Mouse (Mus musculus): Measurements from ENCODE around the gene Zfp91. TPM values are rescaled to one million over a fixed set of nuclear protein-coding genes. Genes with fewer than 3 reads are reported as not detected.

Gene Zfp91
- total RNA-seq (2021) (10 to 100 TPM; 75.0 to 81.0 TPM), polyA plus RNA-seq (2012; rRNA removed) (11.5 and 13.2 TPM in 2 replicates)
- long read RNA-seq, full-length matches to known transcripts, result 8 of 17 reads
- long read RNA-seq, partial matches to known transcripts, result 2 of 17 reads
- long read RNA-seq, other reads (novel, unspliced or antisense), result 7 of 17 reads

DNA sequence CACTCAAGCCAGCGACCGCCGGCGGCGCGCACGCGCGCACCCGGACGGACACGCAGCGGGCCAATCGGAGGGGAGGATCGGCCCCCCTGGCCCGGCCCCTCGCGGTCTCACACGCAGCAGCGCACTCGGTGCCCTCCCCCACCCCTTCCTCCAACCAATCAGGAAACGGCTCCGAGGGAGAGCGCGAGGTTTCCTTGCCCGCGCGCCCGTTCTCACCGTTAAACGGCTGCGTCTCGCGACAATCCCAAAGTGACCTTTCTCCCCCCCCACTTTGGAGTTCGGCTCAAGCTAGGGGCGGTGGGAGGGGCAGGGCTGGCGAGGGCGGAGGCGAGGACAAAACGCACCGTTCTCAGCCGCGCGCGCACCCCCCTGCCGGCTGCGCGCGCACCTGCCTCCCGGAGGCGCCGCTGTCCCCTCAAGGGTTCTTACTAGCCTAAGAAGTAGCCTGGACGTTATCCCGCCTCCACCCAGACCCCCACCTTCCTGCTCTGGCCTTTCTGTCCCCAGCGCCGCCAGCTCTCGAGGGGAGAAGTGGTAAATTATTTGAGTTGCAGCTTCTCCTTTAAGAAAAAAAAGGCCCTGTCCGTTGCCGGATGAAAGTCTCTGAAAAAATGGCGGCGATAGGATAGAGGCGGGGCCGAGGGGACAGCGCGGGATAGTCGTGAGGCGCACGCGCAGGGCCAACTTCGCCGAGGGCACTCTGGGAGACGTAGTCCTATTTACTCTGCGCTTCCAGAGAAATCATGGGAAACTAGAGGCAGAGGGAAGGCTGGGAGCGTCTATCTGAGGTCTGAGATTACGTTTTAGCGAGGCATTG is at the start of gene Zfp91, which contains the start of gene Lpxn:
Zfp91 (minus strand) TSS at position 616 of the 817 bp plus-strand sequence.
Lpxn (plus strand) TSS at position 683 of the 817 bp plus-strand sequence.
- peak; percentile 98 for DNase-seq

DNA sequence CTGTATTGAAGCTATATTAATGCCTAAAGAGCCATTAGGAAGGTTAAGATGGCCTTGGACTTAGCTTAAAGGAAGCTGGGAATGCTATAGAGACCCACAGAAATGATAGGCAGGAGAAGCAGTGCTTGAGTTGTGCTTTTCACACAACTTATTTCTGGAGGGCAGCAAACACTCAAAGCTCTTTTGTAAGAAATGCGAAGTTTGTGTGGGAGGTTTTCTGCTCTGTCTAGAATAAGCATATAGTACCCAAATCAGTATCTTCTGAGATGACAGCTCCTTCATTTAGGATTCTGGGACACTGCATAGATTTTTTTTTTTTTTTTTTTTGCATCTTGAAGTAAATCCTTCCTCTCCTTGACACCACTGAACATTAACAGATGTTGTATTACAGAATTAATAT is 42.6 kb upstream of the Zfp91 start:
- DNase-seq, result no peak

DNA sequence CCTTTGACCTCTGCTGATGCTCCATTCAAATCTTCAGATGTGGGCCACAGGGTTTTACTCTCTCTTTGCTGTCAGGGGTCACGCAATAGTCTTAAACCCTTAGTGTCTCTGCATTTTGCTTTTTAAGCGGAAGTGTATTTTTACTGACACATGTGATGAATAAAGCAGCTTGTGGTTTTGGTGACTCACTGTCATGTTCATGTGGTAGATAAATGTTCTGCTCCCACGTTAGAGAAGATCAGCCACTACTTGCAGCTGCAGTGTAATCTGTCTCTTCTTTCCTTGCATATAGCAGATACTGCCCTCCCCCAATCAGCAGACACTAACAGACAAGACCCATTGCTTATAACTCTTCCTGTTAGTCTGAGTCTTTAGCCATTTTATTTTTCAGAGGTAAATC is 37.7 kb upstream of the Zfp91 start:
- peak; percentile 24 for DNase-seq

DNA sequence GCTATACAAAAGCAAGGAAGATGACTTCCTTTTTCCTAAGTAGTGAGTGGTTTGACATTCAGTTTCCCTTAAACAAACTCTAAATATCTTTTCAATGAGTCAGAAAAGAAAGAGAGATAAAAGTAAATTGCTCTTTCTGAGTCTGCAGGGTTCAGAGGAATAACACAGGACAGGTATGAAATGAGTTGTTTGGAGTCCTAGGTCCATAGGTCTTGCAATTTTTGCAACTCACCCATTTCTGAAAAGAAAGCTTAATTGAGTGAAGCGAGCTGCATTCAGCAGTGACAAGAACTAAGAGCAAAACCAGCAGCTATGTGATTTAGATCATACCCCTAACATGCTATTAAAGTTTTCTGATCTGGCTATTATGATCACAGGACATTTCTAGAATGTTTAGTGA is 35.6 kb upstream of the Zfp91 start:
- DNase-seq, result no peak

DNA sequence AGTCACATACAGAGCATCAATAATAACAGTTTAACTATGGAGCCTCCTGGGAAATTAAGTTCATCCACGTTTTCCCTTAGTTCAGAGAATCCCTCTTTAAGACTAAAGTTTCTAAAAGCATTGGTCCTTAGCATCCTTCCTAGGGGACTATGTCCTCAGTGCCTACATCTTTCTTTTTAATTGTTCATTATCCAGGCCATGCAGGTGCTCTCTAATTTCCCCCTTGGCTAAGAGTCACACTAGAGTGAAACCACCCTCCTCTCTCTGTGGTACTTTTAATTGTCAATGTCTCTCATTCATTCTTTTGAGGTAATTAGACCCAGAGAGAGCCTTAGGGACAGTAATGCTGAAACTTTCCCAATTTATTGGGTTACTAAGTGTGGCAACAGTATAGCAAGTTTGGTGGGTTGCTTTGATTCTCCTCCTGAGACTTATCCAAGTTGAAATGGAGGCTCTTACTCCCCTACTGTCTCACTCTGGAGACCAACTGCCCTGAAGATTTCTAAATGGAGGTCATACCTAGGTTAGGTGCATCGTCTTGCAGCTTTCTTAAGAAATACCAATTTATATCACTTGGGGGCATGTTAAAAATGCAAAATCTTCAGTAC is 35.0 kb upstream of the Zfp91 start:
- DNase-seq, result no peak

DNA sequence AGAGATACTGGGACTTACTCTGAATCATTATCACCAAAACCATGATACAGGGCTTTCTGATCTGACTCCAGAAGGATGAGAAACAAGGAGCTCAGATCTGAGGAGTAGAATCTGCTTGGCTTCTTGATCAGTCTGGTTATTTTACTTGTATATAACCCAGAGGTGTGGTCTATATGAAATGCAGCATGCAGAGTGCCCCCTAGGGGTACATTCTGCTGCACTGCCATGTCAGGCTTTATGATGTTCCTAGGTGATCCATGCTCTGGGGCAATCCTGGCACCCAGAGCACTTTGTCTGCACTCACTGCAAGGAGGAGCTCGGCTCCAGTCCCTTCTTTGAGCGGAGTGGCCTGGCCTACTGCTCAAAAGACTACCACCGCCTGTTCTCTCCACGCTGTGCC is 28.6 kb upstream of the Zfp91 start:
- no peak for DNase-seq

DNA sequence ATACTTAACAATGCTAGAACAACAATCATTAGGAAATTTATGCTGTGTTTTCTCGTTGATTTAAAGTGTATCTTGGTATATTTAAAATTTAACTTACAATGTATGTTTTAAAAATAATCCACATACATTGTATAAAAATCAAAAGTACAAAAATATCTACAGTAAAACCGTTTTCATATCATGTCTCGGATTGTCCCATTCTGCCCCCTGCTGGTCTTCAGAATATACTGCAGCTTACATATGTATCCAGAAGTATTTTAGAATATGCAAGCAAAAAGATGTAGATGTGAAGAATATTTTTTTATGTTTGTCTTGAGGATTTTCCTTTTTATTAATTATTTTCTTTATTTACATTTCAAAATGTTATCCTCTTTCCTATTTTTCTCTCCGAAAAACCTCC is 24.5 kb upstream of the Zfp91 start:
- no peak for DNase-seq

DNA sequence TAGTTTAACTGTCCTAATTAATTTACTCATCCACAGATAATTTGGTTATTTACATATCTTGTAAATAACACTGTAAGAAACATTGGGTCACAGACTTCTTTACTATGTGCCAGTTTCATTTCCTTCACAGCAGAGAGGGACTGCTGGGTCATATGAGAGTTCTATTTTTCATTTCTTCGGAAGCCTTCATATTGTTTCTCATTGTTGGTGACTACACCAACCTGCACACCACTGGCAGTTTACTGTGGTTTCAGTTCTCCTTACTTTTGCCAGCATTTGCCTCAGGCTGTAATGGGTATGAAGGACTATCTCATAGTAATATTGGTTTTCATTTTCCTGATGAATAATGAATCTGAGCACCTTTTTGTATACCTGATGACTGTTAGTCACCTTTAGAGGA is 22.6 kb upstream of the Zfp91 start:
- no peak for DNase-seq

DNA sequence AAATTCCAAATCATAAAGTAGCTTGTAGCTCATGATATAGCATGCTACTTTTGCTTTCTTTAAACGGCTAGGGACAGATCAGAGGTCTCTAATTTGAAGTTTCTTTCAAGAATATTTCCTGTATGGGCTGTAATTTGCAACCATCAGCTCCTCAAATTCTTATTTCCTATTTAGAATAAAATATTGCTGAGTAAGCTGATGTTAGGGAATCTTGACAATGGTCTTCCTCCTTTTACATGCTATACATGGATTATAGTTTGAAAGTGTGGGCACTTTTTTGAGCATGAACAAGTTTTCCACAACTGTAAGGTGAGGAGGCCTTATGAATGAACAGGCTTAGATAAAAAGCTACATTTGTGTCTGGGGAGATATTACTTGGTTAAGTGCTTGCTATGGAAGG is 18.0 kb upstream of the Zfp91 start:
- no peak for DNase-seq

DNA sequence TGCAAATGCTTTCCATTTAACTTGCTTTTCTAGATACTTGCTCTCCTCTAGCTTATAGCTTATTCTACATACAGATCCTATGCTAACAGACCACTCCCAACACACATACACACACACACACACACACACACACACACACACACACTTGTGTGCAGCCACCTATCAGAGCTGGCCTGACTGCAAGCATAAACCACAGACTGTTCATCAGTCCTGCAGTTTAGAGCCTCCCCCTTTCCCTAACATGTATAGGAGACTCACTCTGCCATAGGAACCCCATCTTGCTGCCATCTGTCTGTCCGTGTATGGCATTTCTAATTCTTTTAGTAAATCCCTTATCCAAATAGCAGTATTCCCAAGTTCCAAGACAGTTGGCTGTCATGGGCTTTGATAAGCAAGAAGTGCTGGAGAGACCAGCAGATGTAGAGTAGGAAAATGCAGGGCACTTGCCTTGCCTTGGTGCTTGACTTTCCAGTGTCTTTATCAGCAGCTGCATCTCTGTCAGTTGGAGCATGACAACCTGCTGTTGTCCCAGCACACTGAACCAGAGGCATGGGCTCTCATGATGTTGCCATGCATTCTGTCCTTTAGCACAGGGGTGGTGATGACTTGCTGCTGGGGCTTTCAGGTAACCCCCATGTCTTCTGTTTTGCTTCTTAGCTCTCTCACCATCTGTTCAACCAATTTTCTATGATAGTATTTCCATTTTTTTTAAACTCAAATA is 16.9 kb upstream of the Zfp91 start:
- no peak for DNase-seq

DNA sequence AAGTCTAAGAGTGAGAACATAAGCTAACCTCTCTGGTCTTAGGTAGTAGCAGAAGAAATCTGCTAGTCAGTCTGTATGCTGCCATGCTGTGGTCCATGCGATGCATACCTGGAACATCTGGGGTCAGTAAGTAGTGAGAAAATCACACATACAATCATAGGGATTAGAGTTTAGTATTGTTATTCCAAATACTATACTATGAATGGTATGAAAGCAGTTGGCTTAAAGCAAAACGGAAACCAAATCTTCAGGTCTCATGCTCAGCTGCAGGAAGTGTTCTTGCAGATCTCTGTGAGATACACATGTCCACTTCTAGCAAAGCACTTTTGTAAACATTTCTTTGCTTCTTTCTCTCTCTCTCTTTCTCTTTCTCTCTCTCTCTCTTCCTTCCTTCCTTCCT is 10.3 kb upstream of the Zfp91 start:
- no peak for DNase-seq

DNA sequence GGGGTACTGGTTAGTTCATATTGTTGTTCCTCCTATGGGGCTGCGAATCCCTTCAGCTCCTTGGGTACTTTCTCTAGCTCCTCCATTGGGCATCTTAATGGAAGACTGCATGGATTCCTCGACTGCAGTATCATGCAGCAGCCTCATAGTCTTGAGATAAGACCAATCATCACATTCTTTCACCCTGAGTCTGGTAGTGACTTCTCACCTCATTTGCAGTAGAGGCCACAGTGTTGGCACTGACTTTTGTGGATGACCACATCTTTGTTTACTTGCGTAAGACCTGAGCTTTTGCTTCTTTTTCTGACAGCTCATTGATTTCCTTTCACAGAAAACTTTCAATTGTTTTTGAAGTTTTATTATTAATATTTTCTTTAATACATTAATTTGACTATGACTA is 9.8 kb upstream of the Zfp91 start:
- peak; percentile 45 for DNase-seq

DNA sequence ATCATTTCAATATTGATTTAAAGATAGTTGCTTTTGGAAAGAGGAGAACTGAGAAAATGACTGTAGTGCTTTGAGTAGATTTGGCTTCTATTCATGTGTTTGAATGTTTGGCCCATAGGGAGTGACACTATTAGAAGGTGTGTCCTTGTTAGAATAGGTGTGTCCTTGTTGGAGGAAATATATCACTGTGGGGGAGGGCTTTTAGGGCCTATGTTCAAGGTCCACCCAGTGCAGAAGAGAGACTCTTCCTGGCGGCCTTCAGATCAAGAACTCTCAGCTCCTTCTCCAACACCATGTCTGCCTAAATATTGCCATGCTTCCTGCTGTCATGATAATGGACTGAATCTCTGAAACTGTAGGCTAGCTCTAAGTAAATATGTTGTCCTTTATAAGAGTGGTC is 8.3 kb upstream of the Zfp91 start:
- no peak for DNase-seq

DNA sequence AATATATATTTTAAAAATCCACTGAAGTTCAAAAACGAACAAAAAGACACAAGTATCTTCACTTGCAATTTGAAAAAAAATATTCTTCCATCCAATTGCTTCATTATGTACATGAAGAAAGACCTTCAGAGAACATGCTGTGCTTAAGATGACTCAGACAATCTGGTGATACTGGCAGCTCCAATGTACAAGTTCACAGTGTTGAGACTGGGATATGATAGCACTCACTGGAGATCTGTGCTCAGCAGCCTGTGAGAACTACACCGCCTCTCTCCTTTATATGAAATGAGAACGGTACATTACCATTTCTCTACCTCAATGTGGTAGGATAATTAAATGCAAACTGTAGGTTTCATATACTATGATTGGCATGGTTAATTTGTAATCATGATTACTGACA is 6.9 kb upstream of the Zfp91 start:
- DNase-seq, result no peak

DNA sequence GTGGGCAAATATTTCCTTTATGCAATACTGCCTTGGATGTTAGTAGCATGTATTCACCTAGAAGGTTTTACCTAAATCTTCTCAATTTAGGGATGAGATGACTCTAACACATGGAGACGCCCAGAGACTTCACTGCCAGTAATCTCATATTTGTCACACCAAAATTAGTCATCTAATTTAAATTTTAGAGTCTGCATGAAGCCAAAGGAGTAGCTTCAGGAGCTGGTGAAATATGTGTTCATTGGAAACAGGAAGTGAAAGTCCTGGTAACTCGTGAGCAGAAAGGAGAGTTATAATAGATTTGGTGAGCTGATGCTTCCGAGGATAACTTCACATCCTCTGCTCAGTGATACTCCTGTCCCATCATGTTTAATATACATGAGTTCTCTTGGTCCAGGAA is 5.1 kb upstream of the Zfp91 start:
- DNase-seq, result no peak

DNA sequence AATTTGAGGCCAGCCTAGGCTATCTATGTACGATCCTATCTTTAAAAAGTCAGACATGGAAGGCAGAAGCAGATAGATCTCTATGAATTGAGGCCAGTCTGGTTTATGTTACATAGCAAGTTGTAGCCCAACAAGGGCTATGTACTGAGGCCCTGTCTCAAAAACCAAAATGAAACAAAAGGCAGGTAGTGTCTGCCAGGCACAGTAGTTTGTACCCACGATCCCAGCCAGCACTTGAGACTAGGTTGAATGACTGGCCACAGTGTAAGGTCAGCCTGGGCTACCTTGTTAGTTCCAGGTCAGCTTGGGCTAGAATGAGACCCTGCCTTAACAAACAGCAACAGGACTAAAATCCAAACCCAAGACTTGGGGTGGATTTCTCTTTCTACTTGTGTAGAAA is 4.7 kb upstream of the Zfp91 start:
- DNase-seq, result no peak

DNA sequence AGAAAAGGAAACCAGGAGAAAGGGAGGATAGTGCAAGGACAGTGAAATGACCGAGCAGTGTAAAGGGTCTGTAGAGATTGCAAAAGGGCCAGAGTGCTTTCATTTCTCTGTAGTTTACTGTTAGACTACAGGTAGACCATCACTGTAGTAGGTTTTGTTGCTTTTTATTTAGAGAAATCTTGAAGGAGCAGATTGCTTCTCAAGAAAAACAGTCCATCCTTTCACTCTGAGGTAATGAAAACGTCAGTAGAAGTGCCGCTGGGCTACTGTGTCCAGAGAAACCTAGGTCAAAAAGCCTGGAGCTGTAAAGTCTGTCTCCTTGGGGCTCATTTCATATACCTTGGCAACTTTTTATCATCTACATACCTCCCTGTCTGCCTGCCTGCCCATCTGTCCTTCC is 3.2 kb upstream of the Zfp91 start:
- no peak for DNase-seq

DNA sequence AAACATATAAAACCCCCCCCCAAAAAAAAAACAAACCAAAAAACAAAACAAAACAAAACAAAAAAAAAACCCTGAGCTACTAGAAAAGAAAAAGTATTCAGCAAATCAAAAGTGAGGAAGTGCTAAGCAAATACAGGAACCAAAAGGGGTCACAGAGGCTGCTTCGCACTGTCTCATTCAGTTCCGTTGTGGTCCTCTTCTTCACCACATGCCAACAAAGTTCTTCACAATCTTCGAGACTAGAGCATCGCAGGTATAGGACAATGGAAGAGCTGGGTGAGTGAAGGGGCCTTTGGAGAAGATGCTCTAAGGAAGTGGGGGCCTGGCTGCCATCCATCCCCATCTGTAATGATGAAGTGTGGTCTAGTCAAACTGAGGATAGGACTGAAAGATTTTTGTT is 2.5 kb upstream of the Zfp91 start:
- DNase-seq, result no peak

DNA sequence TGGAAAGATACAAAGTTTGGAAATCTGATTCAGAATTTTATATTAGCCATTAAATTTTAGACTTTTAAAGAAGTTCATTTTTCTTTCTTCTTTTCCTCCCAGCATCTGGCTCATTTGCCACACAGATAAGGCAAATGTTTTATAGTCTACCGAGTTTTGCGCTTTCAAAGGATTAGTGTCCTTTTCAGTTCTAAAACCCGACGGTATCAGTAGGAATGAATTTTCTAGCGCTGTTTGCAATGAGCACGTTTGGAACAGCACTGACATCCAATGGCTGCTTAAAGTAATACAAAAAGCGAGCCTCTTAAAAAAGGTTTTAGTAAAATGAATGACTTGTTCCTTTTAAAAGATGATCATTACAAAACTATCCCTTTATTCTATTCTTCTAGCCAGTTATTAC is 1.1 kb upstream of the Zfp91 start:
- no peak for DNase-seq

DNA sequence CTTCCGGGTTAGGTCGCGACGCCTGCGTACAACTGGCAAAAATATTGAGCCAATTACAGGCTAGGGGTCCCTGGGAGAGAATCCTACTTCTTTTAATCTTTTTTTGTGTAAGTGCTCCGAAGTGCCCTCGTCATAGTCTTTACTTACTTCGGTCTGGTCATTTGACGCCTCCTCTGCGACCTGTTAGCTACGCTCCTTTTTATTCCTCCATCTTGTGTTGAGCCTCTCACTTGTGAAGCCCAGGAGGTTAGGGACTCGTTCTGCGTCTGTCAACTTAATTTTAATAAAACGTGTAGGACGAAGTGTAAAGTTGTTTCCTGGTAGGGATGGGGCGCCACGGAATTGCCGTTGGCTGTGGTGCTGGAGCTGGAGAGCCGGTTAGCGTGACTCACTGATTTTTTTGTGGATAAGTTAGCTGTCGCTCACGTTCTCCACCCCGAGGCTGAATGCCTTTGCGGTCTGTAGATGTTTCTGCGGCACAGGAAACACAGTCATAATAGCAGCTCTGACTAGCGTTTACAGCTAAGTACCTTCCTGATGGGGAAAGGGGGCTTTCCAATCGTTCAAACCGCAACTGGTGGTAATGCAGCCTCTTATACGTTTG is 504 bp upstream of the Zfp91 start:
- peak; percentile 80 for DNase-seq

DNA sequence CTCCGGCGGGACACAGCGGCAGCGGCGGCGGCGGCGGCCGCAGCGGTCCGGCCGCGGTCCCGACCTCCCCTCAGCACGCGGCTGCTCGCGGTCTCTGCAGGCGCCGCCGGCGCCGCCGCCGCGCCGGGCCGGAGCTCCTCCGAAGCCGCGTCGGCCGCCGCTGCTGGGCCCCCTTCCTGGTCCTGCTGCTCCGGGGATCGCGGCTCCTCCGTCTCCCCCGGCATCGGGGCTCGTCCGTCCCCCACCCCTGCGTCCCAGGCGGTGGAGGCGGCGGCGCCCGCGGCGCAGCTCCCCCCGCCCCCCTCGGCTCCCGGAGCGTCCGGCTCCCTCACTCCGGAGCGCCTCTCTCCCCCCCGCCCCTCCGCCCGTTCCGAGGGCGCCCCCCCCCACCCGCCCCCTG is 816 bp downstream of the Zfp91 start:
- DNase-seq, result no peak

Data from adrenal gland, adult 2 months (tissue).